Mouse (Mus musculus) heart, adult 8-10 months (tissue): ENCODE measurements around the gene Entpd2. TPM values are rescaled to one million over a fixed set of nuclear protein-coding genes. Genes with fewer than 3 reads are reported as not detected.
"Not testable (repeated sequence)": the region's sequence is repeated elsewhere in the genome, so short reads cannot be mapped to it uniquely, and the experiment has no call there.

Experiments used
- DNase-seq: peaks from one replicate; pipeline ENCODE4 v3.0.0; 2022; ENCODE audit warnings: low spot score
- total RNA-seq, 4 experiments: library from RNA; stranded (reverse); gene quantifications; 2 replicates each; pipeline ENCODE4 v1.2.4; 2022

The Entpd2 gene
- total RNA-seq, 4 experiments from 2014 or later: 11.6 to 14.4 (median 12.6) TPM

- DNase-seq: peak; percentile 63
These were observed 1.1 kb upstream of the Entpd2 start for GRCm38 (mm10) chr2:25394281-25395221.

- DNase-seq: no peak
These were observed 916 bp downstream of the Entpd2 start for GRCm38 (mm10) chr2:25396597-25396983.

- no peak for DNase-seq
These were observed 1.3 kb downstream of the Entpd2 start for GRCm38 (mm10) chr2:25397010-25397409.

GRCm38 (mm10) chr2:25398065-25398464 is 2.4 kb downstream of the Entpd2 start:
- DNase-seq: no peak

GRCm38 (mm10) chr2:25399051-25399450 is 3.4 kb downstream of the Entpd2 start, which contains the start of gene Npdc1:
TSS of gene Npdc1 (plus strand) at chr2:25399351.
- no peak for DNase-seq

GRCm38 (mm10) chr2:25400291-25400690 is 4.6 kb downstream of the Entpd2 start:
- DNase-seq: peak; percentile 66

GRCm38 (mm10) chr2:25400764-25401163 is 5.1 kb downstream of the Entpd2 start:
- DNase-seq: peak; percentile 51

GRCm38 (mm10) chr2:25402377-25402971 is 6.8 kb downstream of the Entpd2 start:
- DNase-seq: peak; percentile 50

- peak; percentile 79 for DNase-seq
These were observed 7.4 kb downstream of the Entpd2 start for GRCm38 (mm10) chr2:25402972-25403601.

GRCm38 (mm10) chr2:25403994-25404393 is 8.3 kb downstream of the Entpd2 start:
- no peak for DNase-seq

GRCm38 (mm10) chr2:25408908-25409307 is 13.2 kb downstream of the Entpd2 start:
- no peak for DNase-seq

GRCm38 (mm10) chr2:25413436-25413835 is 17.8 kb downstream of the Entpd2 start:
- not testable (repeated sequence) for DNase-seq

- no peak for DNase-seq
These were observed 21.8 kb downstream of the Entpd2 start for GRCm38 (mm10) chr2:25417426-25417825.

- DNase-seq: no peak
These were observed 26.2 kb downstream of the Entpd2 start for GRCm38 (mm10) chr2:25421896-25422295.

- DNase-seq: no peak
These were observed 27.1 kb downstream of the Entpd2 start, which contains the start of gene Fut7 for GRCm38 (mm10) chr2:25422587-25423410. TSS of gene Fut7 (plus strand) at chr2:25423267.

GRCm38 (mm10) chr2:25423626-25424025 is 28.0 kb downstream of the Entpd2 start:
- DNase-seq: no peak

GRCm38 (mm10) chr2:25425481-25425880 is 29.8 kb downstream of the Entpd2 start:
- no peak for DNase-seq

- DNase-seq: peak; percentile 71
These were observed 31.1 kb downstream of the Entpd2 start for GRCm38 (mm10) chr2:25426721-25427191.

GRCm38 (mm10) chr2:25427256-25427655 is 31.6 kb downstream of the Entpd2 start:
- no peak for DNase-seq

- peak; percentile 84 for DNase-seq
These were observed 33.0 kb downstream of the Entpd2 start, which contains the start of gene Abca2 for GRCm38 (mm10) chr2:25428442-25429236. TSS of gene Abca2 (plus strand) at chr2:25428703.
